Mouse (Mus musculus) central nervous system, embryonic 11.5 days (tissue): Measurements from ENCODE around the gene Slc41a3. TPM values are rescaled to one million over a fixed set of nuclear protein-coding genes. Genes with fewer than 3 reads are reported as not detected.

Source experiments
- polyA plus RNA-seq: library from polyadenylated mRNA; depleted of rRNA; stranded (reverse); fragments of >200 nt; gene quantifications from 2 replicates; pipeline ENCODE4 v1.2.3, GENCODE M21; 2012; rRNA removed

Gene Slc41a3
- polyA plus RNA-seq, result 3.8 and 4.7 TPM in 2 replicates

DNA sequence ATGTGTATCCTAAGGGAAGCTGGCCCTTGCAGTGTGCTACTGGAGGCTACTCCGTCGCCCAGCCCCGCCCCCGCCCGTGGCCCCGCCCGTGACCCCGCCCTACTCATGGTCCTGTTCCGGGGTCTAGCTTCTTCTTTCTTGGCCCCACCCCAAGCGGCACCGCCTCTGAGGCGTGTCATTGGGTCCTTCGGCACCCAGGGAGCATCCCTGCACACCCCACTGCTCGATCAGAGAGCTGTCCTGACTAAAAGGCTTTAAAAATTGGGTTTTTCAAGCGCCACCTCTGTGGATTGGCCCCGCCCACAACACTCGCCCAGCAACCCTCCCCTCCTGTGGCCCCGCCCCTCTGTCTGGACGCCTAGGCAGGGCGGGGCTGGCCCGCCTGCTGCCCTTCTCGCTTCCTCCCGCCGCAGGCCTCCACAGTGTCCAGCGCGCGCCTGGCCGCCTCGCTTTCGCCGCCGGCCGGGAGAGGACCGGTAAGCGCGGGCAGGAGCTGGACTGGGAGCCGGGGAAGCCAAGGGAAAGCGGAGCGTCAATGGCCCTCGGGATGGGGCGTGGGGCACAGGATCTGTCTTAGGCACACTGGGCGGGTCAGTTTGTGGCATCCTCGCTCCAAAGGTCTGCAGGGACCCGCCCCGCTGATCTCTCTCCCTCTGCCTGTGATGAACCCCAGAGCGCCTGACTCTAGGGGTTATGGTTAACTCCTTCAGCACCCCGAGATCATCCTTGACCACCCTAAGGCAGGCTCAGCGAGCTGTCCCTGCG, at the start of gene Slc41a3:
Gene Slc41a3 (plus strand): TSS at position 193 of the 765 bp plus-strand sequence.

Other genes with a start within 250 kb of the Slc41a3 start
- gene Zxdc, start 235.2 kb upstream of the Slc41a3 start, polyA plus RNA-seq, result 8.5 and 12.2 TPM in 2 replicates
- 2.3 and 5.4 TPM in 2 replicates for gene Cfap100, start 175.9 kb upstream of the Slc41a3 start, polyA plus RNA-seq
- gene Klf15, start 142.1 kb upstream of the Slc41a3 start, polyA plus RNA-seq, result 2.2 and 3.1 TPM in 2 replicates
- 1.9 and 3.1 TPM in 2 replicates for gene Aldh1l1, start 118.3 kb upstream of the Slc41a3 start, polyA plus RNA-seq